Mouse (Mus musculus): ENCODE measurements at regions not wholly inside any gene's neighbourhood (a gene's known extent, or its start where the extent isn't known, plus 50 kb on each side); places are given as distances from the start of the nearest gene placed in this dataset.

DNA sequence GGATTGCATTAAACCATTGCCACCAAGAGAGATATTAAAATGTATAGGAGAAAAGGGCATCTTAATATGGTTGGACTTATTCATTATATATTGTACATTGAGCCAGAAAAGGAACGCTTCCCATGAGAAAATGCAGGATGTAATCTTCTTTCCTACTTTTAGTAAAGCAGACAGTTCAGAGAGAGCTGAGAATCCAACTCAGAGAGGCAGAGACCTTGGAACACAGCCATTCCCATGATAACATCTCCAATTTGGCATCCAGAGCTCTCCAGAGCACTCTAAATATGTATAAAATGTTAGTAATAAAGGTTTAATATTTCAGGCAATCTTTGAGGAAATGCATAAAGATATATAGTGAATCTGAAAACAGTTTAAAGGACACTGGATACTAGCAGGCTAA lies 199.3 kb upstream of the Asb5 start:
- Histone ChIP-seq H3K4me3 (ENCODE audit: low read depth, low read length) (no peak overlapping the region), H3K9me3 (replicated peaks) (no peaks in the 10 kb centered on the region), H3K27me3 (ENCODE audit: insufficient read depth, low read length) (no peaks in the 10 kb centered on the region), H3K36me3 (replicated peaks) (no peaks in the 10 kb centered on the region), H3K4me1 (ENCODE audit: insufficient read depth, low read depth, low read length) (no peaks in the 10 kb centered on the region)
- DNase-seq (ENCODE audit: low spot score) (no peak), ATAC-seq (ENCODE audit: extremely low read depth, insufficient number of reproducible peaks, low FRiP score, poor library complexity, severe bottlenecking) (no peak)
- TF ChIP-seq CTCF (IDR thresholded peaks at IDR 0.05; ENCODE audit: low read depth, low read length) (no peak), TAL1 (conservative IDR thresholded peaks at IDR 0.05; ENCODE audit: low read depth, low read length) (no peak), POLR2AphosphoS5 (IDR thresholded peaks at IDR 0.05; ENCODE audit: insufficient replicate concordance, low read depth, low read length) (no peak)

DNA sequence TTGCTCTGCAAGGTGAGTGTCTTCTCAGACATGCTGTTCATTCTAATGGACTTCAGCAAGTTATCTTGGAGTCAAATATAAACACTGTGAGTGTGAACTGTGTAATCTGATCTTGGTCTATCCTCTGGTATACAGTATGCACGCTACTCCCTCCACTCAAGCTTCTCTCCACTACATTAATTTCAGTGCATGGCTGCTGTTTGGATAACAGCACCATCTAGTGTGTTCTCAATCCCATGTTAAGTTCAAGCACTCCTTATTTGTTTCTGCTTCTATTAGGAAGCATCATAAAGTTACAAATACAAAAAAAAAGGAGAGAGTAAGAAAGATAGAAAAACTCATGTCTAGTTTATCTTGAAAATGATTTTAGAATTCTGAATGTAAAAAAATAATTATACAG lies 197.5 kb upstream of the Asb5 start:
- no peaks in the 10 kb centered on the region for H3K9me3 ChIP-seq (replicated peaks)
- no peaks in the 10 kb centered on the region for H3K4me1 ChIP-seq (ENCODE audit: insufficient read depth, low read depth, low read length)
- no peak for ATAC-seq (ENCODE audit: extremely low read depth, insufficient number of reproducible peaks, low FRiP score, poor library complexity, severe bottlenecking)
- no peaks in the 10 kb centered on the region for H3K36me3 ChIP-seq (replicated peaks)
- no peaks in the 10 kb centered on the region for H3K27me3 ChIP-seq (ENCODE audit: insufficient read depth, low read length)
- no peak overlapping the region for H3K4me3 ChIP-seq (ENCODE audit: low read depth, low read length)
- TF ChIP-seq POLR2AphosphoS5 (IDR thresholded peaks at IDR 0.05; ENCODE audit: insufficient replicate concordance, low read depth, low read length) (no peak), TAL1 (conservative IDR thresholded peaks at IDR 0.05; ENCODE audit: low read depth, low read length) (no peak), GATA1 (IDR thresholded peaks at IDR 0.05; ENCODE audit: borderline replicate concordance, low read length) (no peak), GATA2 (IDR thresholded peaks at IDR 0.05; ENCODE audit: borderline replicate concordance, low read depth, low read length) (no peak), CTCF (IDR thresholded peaks at IDR 0.05; ENCODE audit: low read depth, low read length) (no peak)
- DNase-seq (ENCODE audit: low spot score): no peak

DNA sequence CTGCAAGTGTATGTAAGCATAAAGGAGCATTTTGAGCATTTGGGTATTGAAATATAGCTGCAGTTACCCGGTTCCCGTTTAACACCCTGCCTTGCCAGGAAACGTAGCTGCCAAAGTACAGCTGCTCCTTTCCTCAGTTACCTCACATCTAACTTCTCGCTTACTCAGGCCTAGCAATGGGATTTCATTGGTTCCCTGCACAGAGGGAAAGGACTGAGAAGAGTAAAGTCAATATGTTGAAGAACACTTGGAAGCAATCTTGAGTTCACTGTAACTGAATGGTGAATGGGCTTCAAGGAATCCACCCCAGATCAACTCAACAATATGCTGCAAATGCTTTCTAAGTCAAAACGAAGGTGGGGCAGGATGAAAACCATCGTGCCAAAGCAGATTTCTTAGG lies 178.3 kb upstream of the Asb5 start:
- H3K4me1 ChIP-seq (ENCODE audit: insufficient read depth, low read depth, low read length): no peaks in the 10 kb centered on the region
- no peaks in the 10 kb centered on the region for H3K9me3 ChIP-seq (replicated peaks)
- no peaks in the 10 kb centered on the region for H3K27me3 ChIP-seq (ENCODE audit: insufficient read depth, low read length)
- TF ChIP-seq POLR2AphosphoS5 (IDR thresholded peaks at IDR 0.05; ENCODE audit: insufficient replicate concordance, low read depth, low read length) (no peak), GATA2 (IDR thresholded peaks at IDR 0.05; ENCODE audit: borderline replicate concordance, low read depth, low read length) (no peak), GATA1 (IDR thresholded peaks at IDR 0.05; ENCODE audit: borderline replicate concordance, low read length) (no peak), CTCF (IDR thresholded peaks at IDR 0.05; ENCODE audit: low read depth, low read length) (no peak), TAL1 (conservative IDR thresholded peaks at IDR 0.05; ENCODE audit: low read depth, low read length) (no peak)
- H3K36me3 ChIP-seq (replicated peaks): no peaks in the 10 kb centered on the region
- H3K4me3 ChIP-seq (ENCODE audit: low read depth, low read length): no peak overlapping the region
- ATAC-seq (ENCODE audit: extremely low read depth, insufficient number of reproducible peaks, low FRiP score, poor library complexity, severe bottlenecking) (no peak), DNase-seq (ENCODE audit: low spot score) (no peak)

DNA sequence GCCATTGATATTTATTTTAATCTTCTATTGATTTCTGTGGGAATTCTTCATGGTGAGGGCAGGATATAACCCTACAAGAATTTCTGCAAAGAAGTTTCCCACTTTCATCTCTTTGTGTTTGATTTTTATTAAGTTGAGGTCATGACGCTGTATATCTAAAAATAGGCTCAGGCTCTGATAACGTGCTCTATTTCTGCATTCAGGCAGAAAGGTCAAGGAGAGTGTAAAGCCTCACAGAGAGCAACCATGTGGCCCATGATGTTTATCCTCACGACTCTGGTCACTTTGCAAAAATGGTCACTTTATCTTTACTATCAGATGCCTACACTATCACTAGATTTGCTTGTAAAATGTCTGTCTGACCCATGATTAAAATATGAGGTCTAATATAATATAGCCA lies 167.7 kb upstream of the Asb5 start:
- Histone ChIP-seq H3K9me3 (replicated peaks) (no peaks in the 10 kb centered on the region), H3K4me3 (ENCODE audit: low read depth, low read length) (no peak overlapping the region), H3K4me1 (ENCODE audit: insufficient read depth, low read depth, low read length) (no peaks in the 10 kb centered on the region), H3K36me3 (replicated peaks) (no peaks in the 10 kb centered on the region), H3K27me3 (ENCODE audit: insufficient read depth, low read length) (no peaks in the 10 kb centered on the region)
- TF ChIP-seq CTCF (IDR thresholded peaks at IDR 0.05; ENCODE audit: low read depth, low read length) (no peak), POLR2AphosphoS5 (IDR thresholded peaks at IDR 0.05; ENCODE audit: insufficient replicate concordance, low read depth, low read length) (no peak), GATA1 (IDR thresholded peaks at IDR 0.05; ENCODE audit: borderline replicate concordance, low read length) (no peak), TAL1 (conservative IDR thresholded peaks at IDR 0.05; ENCODE audit: low read depth, low read length) (no peak), GATA2 (IDR thresholded peaks at IDR 0.05; ENCODE audit: borderline replicate concordance, low read depth, low read length) (no peak)
- ATAC-seq (ENCODE audit: extremely low read depth, insufficient number of reproducible peaks, low FRiP score, poor library complexity, severe bottlenecking) (no peak), DNase-seq (ENCODE audit: low spot score) (no peak)

DNA sequence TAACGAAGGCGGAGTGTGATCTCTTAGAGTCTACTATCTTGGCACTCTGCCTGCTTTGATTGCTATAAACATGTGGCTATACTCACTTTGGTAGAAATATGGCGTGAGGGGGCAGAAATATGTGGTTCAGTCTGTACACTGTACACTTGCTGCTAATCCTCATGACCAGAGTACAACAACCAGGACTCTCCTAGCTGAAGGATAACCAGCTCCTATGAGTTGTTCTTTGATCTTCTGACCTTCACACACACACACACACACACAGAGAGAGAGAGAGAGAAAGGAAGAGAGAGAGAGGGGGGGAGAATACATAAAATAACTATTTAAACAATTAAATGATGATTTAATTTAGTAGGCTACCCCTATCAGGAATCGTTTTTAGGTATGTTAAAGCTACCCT lies 158.9 kb upstream of the Asb5 start:
- Histone ChIP-seq H3K27me3 (ENCODE audit: insufficient read depth, low read length) (no peaks in the 10 kb centered on the region), H3K4me3 (ENCODE audit: low read depth, low read length) (no peak overlapping the region), H3K36me3 (replicated peaks) (no peaks in the 10 kb centered on the region), H3K4me1 (ENCODE audit: insufficient read depth, low read depth, low read length) (no peaks in the 10 kb centered on the region), H3K9me3 (replicated peaks) (no peaks in the 10 kb centered on the region)
- TF ChIP-seq GATA2 (IDR thresholded peaks at IDR 0.05; ENCODE audit: borderline replicate concordance, low read depth, low read length) (no peak), POLR2AphosphoS5 (IDR thresholded peaks at IDR 0.05; ENCODE audit: insufficient replicate concordance, low read depth, low read length) (no peak), TAL1 (conservative IDR thresholded peaks at IDR 0.05; ENCODE audit: low read depth, low read length) (no peak), CTCF (IDR thresholded peaks at IDR 0.05; ENCODE audit: low read depth, low read length) (no peak), GATA1 (IDR thresholded peaks at IDR 0.05; ENCODE audit: borderline replicate concordance, low read length) (no peak)
- DNase-seq (ENCODE audit: low spot score): no peak
- ATAC-seq (ENCODE audit: extremely low read depth, insufficient number of reproducible peaks, low FRiP score, poor library complexity, severe bottlenecking): no peak

DNA sequence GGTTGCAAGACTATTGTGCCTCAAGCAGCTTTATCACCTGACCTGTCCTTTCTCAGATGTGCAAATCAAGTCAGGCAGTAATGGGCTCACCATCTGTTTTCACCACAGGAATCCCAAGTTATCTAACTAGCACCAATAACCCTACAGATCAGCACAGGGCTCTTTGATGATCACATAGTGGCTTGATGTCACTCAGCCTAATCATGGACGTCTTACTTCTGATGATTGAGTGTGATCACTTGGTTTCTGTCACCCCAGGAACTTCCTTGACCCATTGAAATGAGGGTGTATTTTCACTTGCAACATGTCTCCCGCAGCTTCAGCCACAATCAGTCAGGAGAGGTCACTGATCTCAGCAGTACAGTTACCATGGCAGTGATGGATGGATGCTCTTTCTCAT lies 158.3 kb upstream of the Asb5 start:
- TF ChIP-seq GATA2 (IDR thresholded peaks at IDR 0.05; ENCODE audit: borderline replicate concordance, low read depth, low read length) (no peak), CTCF (IDR thresholded peaks at IDR 0.05; ENCODE audit: low read depth, low read length) (no peak), GATA1 (IDR thresholded peaks at IDR 0.05; ENCODE audit: borderline replicate concordance, low read length) (no peak), TAL1 (conservative IDR thresholded peaks at IDR 0.05; ENCODE audit: low read depth, low read length) (no peak), POLR2AphosphoS5 (IDR thresholded peaks at IDR 0.05; ENCODE audit: insufficient replicate concordance, low read depth, low read length) (no peak)
- no peaks in the 10 kb centered on the region for H3K36me3 ChIP-seq (replicated peaks)
- H3K4me1 ChIP-seq (ENCODE audit: insufficient read depth, low read depth, low read length): no peaks in the 10 kb centered on the region
- no peak overlapping the region for H3K4me3 ChIP-seq (ENCODE audit: low read depth, low read length)
- no peaks in the 10 kb centered on the region for H3K9me3 ChIP-seq (replicated peaks)
- DNase-seq (ENCODE audit: low spot score): no peak
- no peak for ATAC-seq (ENCODE audit: extremely low read depth, insufficient number of reproducible peaks, low FRiP score, poor library complexity, severe bottlenecking)
- H3K27me3 ChIP-seq (ENCODE audit: insufficient read depth, low read length): no peaks in the 10 kb centered on the region

DNA sequence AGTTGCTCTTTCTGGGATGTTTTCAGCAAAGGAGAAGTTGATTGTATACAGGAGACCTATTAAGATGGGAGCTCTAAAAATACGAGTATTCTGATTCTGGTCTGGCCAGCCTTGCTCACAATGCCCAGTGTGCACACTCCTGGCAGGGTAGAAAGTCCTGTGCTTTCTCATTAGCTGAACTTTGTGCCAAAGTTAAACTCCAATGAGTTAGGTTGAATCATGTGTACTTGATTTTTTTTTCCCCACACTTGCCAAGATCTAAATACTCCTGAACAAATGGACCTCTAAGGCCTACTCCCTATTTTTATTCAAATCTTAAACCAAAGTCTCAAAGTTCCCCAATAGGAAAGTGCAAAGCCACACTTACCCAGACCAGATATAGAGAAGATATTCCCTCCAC lies 156.5 kb upstream of the Asb5 start:
- no peak for ATAC-seq (ENCODE audit: extremely low read depth, insufficient number of reproducible peaks, low FRiP score, poor library complexity, severe bottlenecking)
- DNase-seq (ENCODE audit: low spot score): no peak
- Histone ChIP-seq H3K4me3 (ENCODE audit: low read depth, low read length) (no peak overlapping the region), H3K36me3 (replicated peaks) (no peaks in the 10 kb centered on the region), H3K4me1 (ENCODE audit: insufficient read depth, low read depth, low read length) (no peaks in the 10 kb centered on the region), H3K27me3 (ENCODE audit: insufficient read depth, low read length) (no peaks in the 10 kb centered on the region), H3K9me3 (replicated peaks) (no peaks in the 10 kb centered on the region)
- no peak for TF ChIP-seq TAL1 (conservative IDR thresholded peaks at IDR 0.05; ENCODE audit: low read depth, low read length)
- TF ChIP-seq POLR2AphosphoS5 (IDR thresholded peaks at IDR 0.05; ENCODE audit: insufficient replicate concordance, low read depth, low read length): no peak
